Mouse (Mus musculus): ENCODE results near the gene Cisd2.
A peak's percentile ranks its signal among the peaks of the same experiment; 100 is the strongest.

DNA sequence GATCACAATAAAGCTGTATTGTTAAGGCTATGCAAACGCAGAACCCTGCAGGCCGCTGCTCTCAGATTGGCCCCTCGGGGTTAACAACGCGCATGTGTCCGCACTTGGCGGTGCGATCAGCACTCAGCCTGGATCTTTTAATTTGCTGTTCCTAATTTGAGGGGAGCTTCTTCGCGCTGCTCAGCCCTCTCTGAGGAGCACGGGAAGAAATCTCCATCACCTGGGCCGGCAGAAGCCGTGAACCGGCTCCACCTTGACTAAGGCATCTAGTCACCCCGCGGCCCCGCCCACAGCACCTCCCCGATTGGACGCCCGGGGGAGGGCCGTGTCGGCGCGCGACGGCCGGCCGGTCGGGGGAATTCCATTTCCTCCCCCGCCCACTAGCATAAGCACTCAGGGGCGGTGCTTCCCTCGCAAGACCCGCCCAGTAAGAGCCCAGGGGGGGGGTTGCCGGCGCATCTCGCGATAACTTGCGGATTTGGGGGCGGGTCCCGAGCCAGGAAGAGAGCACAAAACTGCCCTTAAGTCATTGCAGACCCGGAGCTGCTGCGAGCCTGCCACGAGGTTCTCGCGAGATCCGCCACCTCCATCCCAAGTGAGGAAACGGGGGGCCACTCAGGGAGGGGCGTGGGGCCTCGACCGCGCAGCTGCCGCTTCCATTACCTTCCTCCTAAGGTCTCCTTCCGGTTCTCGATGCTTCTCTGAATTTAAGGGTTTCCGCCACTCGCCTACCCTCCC is 14.2 kb upstream of the Cisd2 start, which contains the start of gene Ube2d3:
- no peak for TF ChIP-seq CTCF (IDR thresholded peaks at IDR 0.05; ENCODE audit: low read depth)
- peak; percentile 91 for TF ChIP-seq EP300 (IDR thresholded peaks at IDR 0.05; ENCODE audit: low read depth)
